Mouse (Mus musculus) kidney, adult 11 months (tissue): Measurements from ENCODE around the gene Tmem213.

Experiments used
- DNase-seq: peaks from one replicate; pipeline ENCODE4 v3.0.0; 2022

Tmem213 gene

GRCm38 (mm10) chr6:38118341-38118740 is 9.3 kb downstream of the Tmem213 start:
- no peak for DNase-seq

- peak; percentile 88 for DNase-seq
These were observed 11.8 kb downstream of the Tmem213 start for GRCm38 (mm10) chr6:38120681-38121371.

- no peak for DNase-seq
These were observed 12.8 kb downstream of the Tmem213 start for GRCm38 (mm10) chr6:38121843-38122242.

GRCm38 (mm10) chr6:38122791-38123190 is 13.7 kb downstream of the Tmem213 start:
- DNase-seq = peak; percentile 71

- DNase-seq = no peak
These were observed 14.6 kb downstream of the Tmem213 start for GRCm38 (mm10) chr6:38123471-38124206.

GRCm38 (mm10) chr6:38124207-38124835 is 15.3 kb downstream of the Tmem213 start, which contains the start of gene Atp6v0a4:
TSS of gene Atp6v0a4 (minus strand) at chr6:38124586.
- peak; percentile 91 for DNase-seq

- peak; percentile 51 for DNase-seq
These were observed 15.8 kb downstream of the Tmem213 start for GRCm38 (mm10) chr6:38124882-38125281.

- peak; percentile 48 for DNase-seq
These were observed 16.4 kb downstream of the Tmem213 start for GRCm38 (mm10) chr6:38125462-38125861.

- no peak for DNase-seq
These were observed 19.1 kb downstream of the Tmem213 start for GRCm38 (mm10) chr6:38128115-38128514.

GRCm38 (mm10) chr6:38129883-38130282 is 20.8 kb downstream of the Tmem213 start:
- no peak for DNase-seq

GRCm38 (mm10) chr6:38131801-38132231 is 22.8 kb downstream of the Tmem213 start:
- DNase-seq = peak; percentile 56

- no peak for DNase-seq
These were observed 25.9 kb downstream of the Tmem213 start for GRCm38 (mm10) chr6:38134806-38135559.

- DNase-seq = no peak
These were observed 30.0 kb downstream of the Tmem213 start for GRCm38 (mm10) chr6:38139086-38139485.

GRCm38 (mm10) chr6:38140402-38140801 is 31.3 kb downstream of the Tmem213 start:
- no peak for DNase-seq

GRCm38 (mm10) chr6:38144161-38144998 is 35.3 kb downstream of the Tmem213 start:
- peak; percentile 81 for DNase-seq

- DNase-seq = peak; percentile 63
These were observed 36.5 kb downstream of the Tmem213 start for GRCm38 (mm10) chr6:38145463-38146065.

GRCm38 (mm10) chr6:38147301-38147700 is 38.2 kb downstream of the Tmem213 start:
- peak; percentile 73 for DNase-seq

GRCm38 (mm10) chr6:38148626-38149025 is 39.6 kb downstream of the Tmem213 start:
- no peak for DNase-seq

- DNase-seq = no peak
These were observed 40.4 kb downstream of the Tmem213 start for GRCm38 (mm10) chr6:38149483-38149882.

GRCm38 (mm10) chr6:38152305-38152704 is 43.2 kb downstream of the Tmem213 start:
- no peak for DNase-seq

- DNase-seq = no peak
These were observed 47.1 kb downstream of the Tmem213 start for GRCm38 (mm10) chr6:38156204-38156603.
